Mouse (Mus musculus): ENCODE data around the gene Abcc6.

- TF ChIP-seq POLR2A (IDR thresholded peaks at IDR 0.05; ENCODE audit: low read depth, low read length) (no peak), CTCF (IDR thresholded peaks at IDR 0.05; ENCODE audit: extremely low read depth, insufficient read length, insufficient replicate concordance, low read depth, low read length) (peak; percentile 67; the same call in 1 of the 2 replicates)
These were observed 95.0 kb downstream of the Abcc6 start for GRCm38 (mm10) chr7:45935114-45935513.
